Mouse (Mus musculus): ENCODE results near the gene Msh5. TPM values are rescaled to one million over a fixed set of nuclear protein-coding genes. Genes with fewer than 3 reads are reported as not detected.
"Not testable (repeated sequence)": the region's sequence is repeated elsewhere in the genome, so short reads cannot be mapped to it uniquely, and the experiment has no call there.

The Msh5 gene
- polyA plus RNA-seq, 1 experiment: 6.0 TPM

DNA sequence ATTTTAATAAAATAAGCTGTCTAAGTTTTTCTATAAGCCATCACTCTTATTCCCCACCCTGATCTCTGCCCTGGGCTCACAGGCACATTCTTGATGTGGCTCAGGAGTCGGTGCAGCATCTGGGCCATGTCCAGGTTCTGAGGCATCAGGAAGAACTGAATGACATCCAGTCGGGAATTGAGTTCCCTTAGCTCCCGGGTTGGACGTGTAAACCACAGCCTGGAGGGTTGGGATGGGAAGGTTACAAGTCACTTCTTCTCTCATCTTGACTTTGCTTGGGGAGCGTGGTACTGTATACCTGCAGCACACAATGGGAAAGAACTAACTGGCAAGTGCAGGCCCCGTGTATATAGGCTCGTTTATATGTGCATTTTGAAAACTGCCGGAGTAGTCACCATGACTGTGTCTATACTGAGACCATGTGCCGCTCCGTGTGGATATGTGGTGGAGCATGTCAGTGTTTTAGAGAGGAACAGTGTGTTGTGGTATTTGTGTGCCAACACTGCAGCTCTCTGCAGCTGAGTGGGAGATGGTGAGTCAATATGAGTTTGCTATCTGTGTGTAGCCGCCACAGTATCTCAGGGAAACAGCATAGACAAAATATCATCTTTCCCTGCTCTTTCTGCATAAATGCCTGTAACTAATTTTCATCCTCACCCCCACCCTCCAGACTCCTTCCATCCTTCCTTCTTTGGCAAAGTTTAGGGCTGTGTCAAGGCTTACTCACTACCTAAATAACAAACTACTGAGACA is 7.2 kb downstream of the Msh5 start:
- TF ChIP-seq POLR2A (IDR thresholded peaks at IDR 0.05; ENCODE audit: borderline replicate concordance, extremely low read depth, low read depth, low read length) (no peak), CTCF (IDR thresholded peaks at IDR 0.05; ENCODE audit: insufficient read depth, low read length) (no peak)
- no peak for DNase-seq
- H3K4me1 ChIP-seq (ENCODE audit: control insufficient read depth, insufficient read depth, low read length): peaks cover 6% of the 10 kb centered on the region; the same call in 1 of the 2 replicates
- WGBS: 82% methylated on average over 11 of the region's 11 CpGs
- H3K4me3 ChIP-seq (replicated peaks; ENCODE audit: extremely low read depth, low read depth, low read length): no peak overlapping the region

DNA sequence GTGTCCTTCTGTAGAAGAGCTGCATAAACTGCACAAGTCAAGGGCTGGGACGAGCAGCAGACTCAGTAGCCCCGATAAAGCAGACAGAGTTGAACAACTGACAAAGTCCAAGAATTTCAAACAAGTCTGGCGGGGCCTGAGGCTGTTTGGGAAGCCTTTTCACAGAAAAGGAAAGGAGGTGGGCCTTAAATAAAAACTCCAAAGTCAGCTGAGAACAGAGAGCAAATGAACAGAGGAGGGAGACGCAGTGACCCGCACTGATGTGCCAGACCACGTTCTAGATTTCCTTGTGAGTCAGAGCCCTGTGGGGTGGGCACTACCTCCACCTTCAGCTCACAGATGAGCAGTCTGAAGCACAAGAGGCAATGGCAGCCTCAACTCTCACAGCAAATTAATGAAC is 11.6 kb downstream of the Msh5 start:
- no peak overlapping the region for H3K4me3 ChIP-seq (replicated peaks; ENCODE audit: extremely low read depth, low read depth, low read length)
- no peak for DNase-seq
- no peak for TF ChIP-seq POLR2A (IDR thresholded peaks at IDR 0.05; ENCODE audit: borderline replicate concordance, extremely low read depth, low read depth, low read length)
- TF ChIP-seq CTCF (IDR thresholded peaks at IDR 0.05; ENCODE audit: insufficient read depth, low read length): no peak

DNA sequence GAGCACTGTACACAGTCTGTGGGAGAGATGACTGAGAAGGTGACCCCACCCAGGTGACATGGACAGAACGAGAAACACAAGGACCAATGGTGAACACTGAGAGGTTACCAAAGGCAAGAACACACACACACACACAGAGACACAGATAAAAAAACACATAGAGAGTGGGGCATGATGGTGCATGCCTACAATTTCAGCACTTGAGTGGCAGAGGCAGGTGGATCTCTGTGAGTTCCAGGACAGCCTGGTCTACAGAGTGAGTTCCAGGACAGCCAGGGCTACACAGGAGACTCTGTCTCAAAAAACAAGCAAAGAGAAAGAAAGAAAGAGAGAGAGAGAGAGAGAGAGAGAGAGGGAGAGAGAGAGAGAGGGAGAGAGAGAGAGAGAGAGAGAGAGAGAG is 12.8 kb downstream of the Msh5 start:
- not testable (repeated sequence) for H3K4me3 ChIP-seq (replicated peaks; ENCODE audit: extremely low read depth, low read depth, low read length); DNase-seq; H3K4me1 ChIP-seq (ENCODE audit: control insufficient read depth, insufficient read depth, low read length)
- WGBS: 65% methylated on average over 1 of the region's 1 CpGs

More for the DNA sequence above, 11.6 kb downstream of the Msh5 start:
- WGBS: 75% methylated on average over 6 of the region's 6 CpGs
- H3K4me1 ChIP-seq (ENCODE audit: control insufficient read depth, insufficient read depth, low read length): no peaks in the 10 kb centered on the region; the same call in 1 of the 2 replicates

DNA sequence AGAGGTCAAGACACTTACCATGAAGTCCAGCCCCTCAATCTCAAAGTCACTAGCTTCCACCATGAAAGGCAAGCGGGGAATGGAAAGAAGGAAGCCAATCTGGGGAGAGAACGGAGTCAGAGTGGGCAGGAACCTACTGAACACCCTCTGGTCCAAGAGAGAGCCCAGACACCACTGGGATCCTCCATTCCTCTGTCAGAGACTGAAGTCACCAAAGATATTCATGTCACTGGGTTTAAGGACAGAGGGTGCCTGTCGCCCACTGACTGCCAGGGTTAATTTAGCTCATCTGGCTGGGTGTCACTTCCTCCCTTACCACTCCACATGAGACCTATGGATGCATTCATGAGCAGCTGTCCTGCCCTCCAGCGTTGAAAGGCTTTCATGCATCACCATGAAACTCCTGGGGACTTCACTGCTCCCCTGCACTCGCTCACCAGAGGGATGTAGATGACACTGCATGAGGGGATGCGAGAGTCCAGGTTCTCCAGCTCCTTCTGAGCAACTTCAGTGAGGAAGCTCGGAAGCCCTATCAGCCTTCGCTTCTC is 14.1 kb downstream of the Msh5 start:
- WGBS: 71% methylated on average over 8 of the region's 8 CpGs
- TF ChIP-seq CTCF (IDR thresholded peaks at IDR 0.05; ENCODE audit: insufficient read depth, low read length): no peak
- no peak for TF ChIP-seq POLR2A (IDR thresholded peaks at IDR 0.05; ENCODE audit: borderline replicate concordance, extremely low read depth, low read depth, low read length)
- Histone ChIP-seq H3K4me3 (replicated peaks; ENCODE audit: extremely low read depth, low read depth, low read length) (no peak overlapping the region), H3K4me1 (ENCODE audit: control insufficient read depth, insufficient read depth, low read length) (no peaks in the 10 kb centered on the region; the same call in 1 of the 2 replicates)
- no peak for DNase-seq

DNA sequence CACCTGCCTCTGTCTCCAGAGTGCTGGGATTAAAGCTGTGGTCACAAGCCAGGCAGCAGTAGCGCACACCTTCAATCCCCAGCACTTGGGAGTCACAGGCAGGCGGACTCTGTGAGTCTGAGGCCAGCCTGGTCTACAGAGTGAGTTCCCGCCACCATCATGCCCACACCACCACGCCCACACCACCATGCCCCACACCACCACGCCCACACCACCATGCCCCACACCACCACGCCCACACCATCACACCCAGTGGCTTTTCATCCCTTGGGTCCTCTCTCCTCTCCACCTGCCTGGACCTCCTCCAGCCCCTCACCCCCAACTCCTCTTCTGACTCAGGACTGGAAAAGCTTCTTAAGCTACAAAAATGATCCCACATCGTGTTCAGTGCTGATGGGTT is 14.7 kb downstream of the Msh5 start:
- DNase-seq: no peak
- no peak for TF ChIP-seq POLR2A (IDR thresholded peaks at IDR 0.05; ENCODE audit: borderline replicate concordance, extremely low read depth, low read depth, low read length)
- Histone ChIP-seq H3K4me1 (ENCODE audit: control insufficient read depth, insufficient read depth, low read length) (no peaks in the 10 kb centered on the region; the same call in 1 of the 2 replicates), H3K4me3 (replicated peaks; ENCODE audit: extremely low read depth, low read depth, low read length) (no peak overlapping the region)
- 80% methylated on average over 7 of the region's 7 CpGs for WGBS

DNA sequence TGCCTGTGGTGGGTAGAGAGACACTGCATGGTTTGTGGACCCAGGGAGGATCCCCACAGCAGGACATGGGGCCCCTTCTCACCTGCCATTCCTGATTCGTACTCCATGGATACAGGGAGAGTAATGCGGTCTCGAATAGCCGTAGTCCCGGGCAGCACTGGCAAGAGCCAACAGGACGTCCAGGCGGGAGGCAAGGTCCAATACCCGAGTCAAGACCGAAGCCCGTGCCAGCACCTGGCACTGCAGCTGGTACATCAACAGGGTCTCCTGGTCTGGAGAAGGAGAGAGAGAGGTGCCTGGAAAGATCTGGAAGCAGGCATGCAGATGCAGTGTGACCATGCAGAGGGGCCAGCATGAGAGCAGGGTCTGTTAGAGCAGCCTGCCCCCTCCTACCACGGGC is 15.3 kb downstream of the Msh5 start:
- TF ChIP-seq POLR2A (IDR thresholded peaks at IDR 0.05; ENCODE audit: borderline replicate concordance, extremely low read depth, low read depth, low read length) (no peak), CTCF (IDR thresholded peaks at IDR 0.05; ENCODE audit: insufficient read depth, low read length) (no peak)
- Histone ChIP-seq H3K4me3 (replicated peaks; ENCODE audit: extremely low read depth, low read depth, low read length) (no peak overlapping the region), H3K4me1 (ENCODE audit: control insufficient read depth, insufficient read depth, low read length) (peaks cover 2% of the 10 kb centered on the region)
- 89% methylated on average over 11 of the region's 11 CpGs for WGBS
- no peak for DNase-seq

DNA sequence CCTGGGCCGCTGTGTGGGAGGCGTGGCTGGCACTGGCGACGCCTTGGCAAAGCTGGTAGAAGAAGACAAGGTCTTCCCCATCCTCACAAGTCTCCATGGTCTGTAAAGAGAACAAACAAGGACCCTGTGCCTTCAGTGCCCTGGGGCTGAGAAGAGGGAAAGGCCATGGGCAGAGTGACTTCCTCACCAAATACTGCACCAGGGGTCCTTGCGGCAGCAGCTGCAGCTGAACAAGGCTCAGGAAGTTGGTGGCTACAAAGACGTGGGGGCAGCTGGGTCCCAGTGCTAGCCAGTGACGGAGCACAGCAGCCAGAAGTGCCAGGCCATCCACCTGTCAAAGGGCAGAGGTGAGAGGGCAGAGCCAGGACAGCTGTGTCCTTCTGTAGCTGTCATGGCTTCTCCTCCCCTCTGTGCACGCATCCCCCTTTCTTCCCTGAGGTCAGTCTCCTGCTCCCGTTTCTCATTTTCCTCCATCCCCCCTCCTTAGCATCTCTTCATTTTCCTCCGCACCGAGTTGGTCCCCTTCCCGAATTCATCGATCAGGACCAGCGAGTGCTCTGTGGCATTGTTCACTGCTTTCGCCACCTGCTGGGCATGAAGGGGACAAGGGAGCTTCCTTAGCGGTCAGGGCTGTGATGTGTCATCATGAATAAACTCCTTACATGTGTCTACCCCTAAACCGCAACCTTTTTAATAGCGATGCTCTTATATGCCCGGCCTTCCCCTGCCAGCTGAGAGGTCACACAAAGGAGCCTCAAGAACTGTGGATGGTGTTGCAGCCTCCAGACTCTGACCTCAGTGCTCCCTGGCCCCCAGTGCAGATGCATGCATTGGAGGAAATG is 16.6 kb downstream of the Msh5 start:
- Histone ChIP-seq H3K4me1 (ENCODE audit: control insufficient read depth, insufficient read depth, low read length) (peaks cover 3% of the 10 kb centered on the region), H3K4me3 (replicated peaks; ENCODE audit: extremely low read depth, low read depth, low read length) (no peak overlapping the region)
- WGBS: 38% methylated on average over 19 of the region's 19 CpGs
- peak; percentile 85 for TF ChIP-seq CTCF (IDR thresholded peaks at IDR 0.05; ENCODE audit: insufficient read depth, low read length)
- TF ChIP-seq POLR2A (IDR thresholded peaks at IDR 0.05; ENCODE audit: borderline replicate concordance, extremely low read depth, low read depth, low read length): no peak
- DNase-seq: no peak

DNA sequence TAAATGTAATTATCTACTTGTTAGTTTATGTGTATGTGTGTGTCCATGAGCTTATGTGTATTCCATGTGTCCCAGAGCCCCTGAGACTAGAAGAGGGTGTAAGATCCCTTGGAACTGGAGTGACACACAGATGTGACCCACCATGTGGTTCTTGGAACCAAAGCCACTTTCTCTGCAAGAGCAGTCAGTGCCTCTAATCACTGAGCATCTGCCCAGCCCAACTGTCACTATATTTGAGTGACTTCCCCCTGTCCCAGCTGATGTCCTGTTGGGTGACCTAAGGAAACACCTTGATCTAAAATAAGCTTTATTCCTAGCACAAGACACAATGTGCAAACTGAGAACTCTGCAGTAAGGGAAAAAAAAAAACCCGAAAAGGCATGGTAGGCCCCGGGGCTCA is 18.2 kb downstream of the Msh5 start:
- H3K4me1 ChIP-seq (ENCODE audit: control insufficient read depth, insufficient read depth, low read length): peaks cover 5% of the 10 kb centered on the region
- H3K4me3 ChIP-seq (replicated peaks; ENCODE audit: extremely low read depth, low read depth, low read length): no peak overlapping the region
- WGBS: 55% methylated on average over 2 of the region's 2 CpGs
- DNase-seq: no peak
- TF ChIP-seq CTCF (IDR thresholded peaks at IDR 0.05; ENCODE audit: insufficient read depth, low read length): no peak
- TF ChIP-seq POLR2A (IDR thresholded peaks at IDR 0.05; ENCODE audit: borderline replicate concordance, extremely low read depth, low read depth, low read length): no peak

DNA sequence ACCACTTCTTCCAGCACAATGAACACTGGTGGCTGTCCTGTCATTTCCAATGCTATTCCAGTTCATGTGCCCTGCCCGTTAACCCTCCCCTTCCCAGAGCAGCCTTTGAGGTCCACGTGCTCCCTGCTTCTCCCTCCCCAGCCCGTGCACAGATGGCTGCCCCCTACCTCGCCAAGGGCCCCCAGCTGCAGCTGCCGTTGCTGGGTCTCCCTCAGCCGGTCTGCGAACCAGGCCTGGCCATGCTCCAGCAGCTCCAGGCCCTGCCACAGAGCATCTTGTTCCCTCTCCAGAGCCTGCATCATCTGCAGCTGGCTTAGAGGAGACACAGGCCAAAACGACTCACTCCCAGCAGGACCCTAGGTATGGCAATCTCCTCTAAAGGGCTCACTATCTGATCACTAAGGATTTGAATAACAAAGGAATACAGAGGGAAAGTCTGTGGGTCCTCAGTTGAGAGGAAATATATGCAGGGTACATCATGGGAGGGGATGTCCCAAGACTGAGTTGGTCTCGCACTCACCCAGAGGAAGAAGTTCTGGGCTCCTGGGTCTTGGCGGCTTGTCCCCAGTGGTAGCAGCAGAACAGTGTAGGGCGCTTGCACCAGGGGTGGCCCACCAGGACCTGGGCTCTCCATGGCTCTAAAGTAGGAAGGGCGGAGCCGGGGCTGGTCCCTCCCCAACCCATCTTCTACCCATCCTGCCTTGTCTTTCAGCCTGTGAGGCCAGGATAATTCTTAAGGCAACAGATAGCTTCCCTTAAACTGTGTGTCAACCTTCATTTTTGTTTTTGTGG is 19.1 kb downstream of the Msh5 start, which contains the start of gene Sapcd1:
Sapcd1 (minus strand) TSS at position 740 of the 792 bp plus-strand sequence.
- no peak for DNase-seq

More for the DNA sequence above, 19.1 kb downstream of the Msh5 start, which contains the start of gene Sapcd1:
- Histone ChIP-seq H3K4me1 (ENCODE audit: control insufficient read depth, insufficient read depth, low read length) (peaks cover 11% of the 10 kb centered on the region), H3K4me3 (replicated peaks; ENCODE audit: extremely low read depth, low read depth, low read length) (no peak within 1 kb of the TSS)
- no peak for TF ChIP-seq CTCF (IDR thresholded peaks at IDR 0.05; ENCODE audit: insufficient read depth, low read length)
- no peak for TF ChIP-seq POLR2A (IDR thresholded peaks at IDR 0.05; ENCODE audit: borderline replicate concordance, extremely low read depth, low read depth, low read length)
- 52% methylated on average over 13 of the region's 13 CpGs for WGBS
